Mouse (Mus musculus) regulatory T cell (primary cell): Measurements from ENCODE around the gene Sugct.
"Not testable (repeated sequence)": the region's sequence is repeated elsewhere in the genome, so short reads cannot be mapped to it uniquely, and the experiment has no call there.

Experiments used
- in situ Hi-C: fragments of 300-600 bp; cut with MboI, MseI; formaldehyde crosslinking; loops from one replicate; pipeline ENCODE4 v1.15.1; 2025; ENCODE audit warnings: high pct_unique_total_duplicates

The Sugct gene

DNA sequence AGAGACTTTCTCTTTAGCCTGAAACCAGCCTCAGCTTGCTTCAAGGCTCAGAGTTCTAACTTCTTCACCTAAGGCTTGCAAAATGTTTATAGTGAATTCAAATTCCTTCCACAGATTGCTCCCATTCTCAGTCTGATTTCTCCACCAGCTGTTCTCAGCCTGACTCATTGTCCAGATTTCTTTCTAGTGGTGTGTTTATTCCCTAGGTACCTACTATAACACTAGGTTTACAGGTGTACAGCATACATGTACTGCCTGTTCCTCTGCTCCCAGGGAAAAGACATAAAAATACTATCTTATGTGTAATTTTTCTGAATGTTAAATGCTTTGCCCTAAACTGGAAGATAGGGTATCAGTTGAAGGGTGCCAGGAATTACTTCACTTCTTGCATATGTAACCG, 788.4 kb downstream of the Sugct start:
- in situ Hi-C loops, result no loop called here

DNA sequence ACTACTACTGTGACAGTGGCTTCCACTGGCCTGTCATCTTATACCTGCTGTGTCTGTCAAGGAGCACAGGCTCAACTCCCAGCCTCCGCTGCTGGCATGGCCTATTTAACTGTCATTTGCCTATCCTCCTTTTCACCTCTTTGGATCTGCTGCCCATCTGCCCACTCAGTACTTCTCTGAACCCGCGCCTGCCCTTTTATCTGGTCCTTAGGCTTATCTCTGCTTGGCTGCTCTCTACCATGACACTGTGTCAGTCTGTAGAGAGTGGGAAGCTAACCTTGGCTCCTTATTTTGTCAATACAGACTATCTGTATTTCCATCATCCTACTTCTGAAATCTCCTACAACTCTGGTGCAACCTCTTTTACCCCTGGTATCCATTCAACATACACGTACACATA, 793.9 kb downstream of the Sugct start:
- in situ Hi-C loops, result no loop called here

DNA sequence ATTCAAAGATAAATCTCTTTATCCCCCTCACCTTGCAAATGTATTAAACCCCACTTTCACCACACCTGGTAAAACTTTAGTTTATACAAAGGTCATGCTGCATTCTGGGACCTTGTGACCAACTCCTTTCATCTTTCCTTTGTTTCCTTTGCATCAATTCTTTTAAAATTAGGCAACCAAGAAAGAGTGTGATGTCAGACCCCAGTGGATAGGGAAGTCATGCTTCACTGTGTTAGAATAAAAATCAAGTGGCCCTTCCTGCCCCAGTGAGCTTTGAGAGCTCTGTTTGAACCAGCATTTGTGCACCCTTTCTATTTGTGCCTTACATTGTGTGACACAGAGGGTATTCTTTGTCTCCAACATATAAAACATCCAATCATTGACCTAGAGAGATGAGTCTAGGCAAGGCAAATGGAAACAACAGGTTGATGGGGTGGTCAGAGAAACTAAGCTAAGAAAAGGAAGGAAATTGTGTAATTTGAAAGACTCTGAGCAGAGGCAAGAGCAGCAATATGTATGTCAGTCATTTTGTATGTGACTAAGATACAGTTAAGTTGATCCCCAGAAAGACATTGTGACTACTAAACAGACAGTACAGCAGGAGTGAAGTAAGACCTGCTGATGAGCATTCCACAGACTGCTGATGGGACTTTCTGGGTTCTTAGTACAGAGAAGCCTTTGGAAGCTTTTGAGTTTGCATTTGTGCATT, 797.1 kb downstream of the Sugct start:
- in situ Hi-C loops, result no loop called here

DNA sequence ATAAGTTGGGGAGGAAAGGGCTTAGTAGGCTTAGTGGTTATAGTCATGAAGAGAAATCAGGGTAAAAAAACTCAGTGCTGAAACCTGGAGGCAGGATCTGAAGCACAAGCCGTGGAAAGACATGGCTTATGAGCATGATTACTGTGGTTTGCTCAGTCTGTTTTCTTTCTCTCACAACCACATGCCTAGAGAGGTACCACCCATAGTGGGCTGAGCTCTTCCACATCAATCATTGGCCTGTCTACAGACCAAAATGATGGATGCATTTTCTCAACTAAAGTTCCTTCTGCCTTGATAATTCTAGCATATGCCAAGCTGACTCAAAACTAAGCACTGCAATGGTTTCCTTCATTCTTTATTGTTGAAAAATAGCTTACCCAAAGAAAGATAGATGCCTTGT, 817.3 kb downstream of the Sugct start:
- in situ Hi-C loops, result no loop called here

DNA sequence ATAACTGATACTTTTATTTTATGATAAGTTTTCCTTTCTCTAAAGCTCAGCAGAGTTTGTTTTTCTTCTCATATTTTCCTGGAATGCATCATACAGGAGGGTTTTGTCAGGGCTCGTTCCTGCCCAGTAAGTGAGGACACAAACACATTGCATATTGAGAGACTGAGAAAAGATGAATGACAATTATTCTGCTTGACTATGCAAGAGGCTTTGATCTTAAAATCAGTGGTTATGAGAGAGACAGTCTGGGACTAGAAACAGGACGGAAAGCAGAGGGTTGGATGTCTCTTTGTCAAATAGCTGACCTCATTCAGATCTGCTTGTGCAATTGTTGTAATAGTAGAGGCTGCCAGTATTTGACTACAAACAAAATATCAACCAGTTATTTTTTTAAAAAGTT, 835.4 kb downstream of the Sugct start:
- in situ Hi-C loops, result no loop called here

DNA sequence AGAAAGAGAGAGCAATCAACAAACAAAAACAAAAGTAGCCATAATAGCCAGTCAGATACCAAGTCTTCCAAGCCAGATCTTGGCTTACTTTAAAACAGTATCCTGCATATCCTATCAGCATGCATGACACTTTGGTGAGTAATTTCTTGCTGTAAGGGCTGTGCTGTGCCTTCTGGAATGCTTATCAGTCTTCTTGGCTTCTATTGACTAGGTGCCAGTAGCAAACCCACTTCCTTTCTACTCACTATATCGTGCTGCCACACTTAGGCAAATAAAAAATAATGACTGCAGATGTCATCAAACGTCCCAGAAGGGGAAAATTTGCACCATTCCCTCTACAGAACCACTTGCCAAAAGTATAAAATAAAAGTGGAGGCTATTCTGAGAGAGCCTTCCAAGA, 848.1 kb downstream of the Sugct start:
- in situ Hi-C loops, result no loop called here

DNA sequence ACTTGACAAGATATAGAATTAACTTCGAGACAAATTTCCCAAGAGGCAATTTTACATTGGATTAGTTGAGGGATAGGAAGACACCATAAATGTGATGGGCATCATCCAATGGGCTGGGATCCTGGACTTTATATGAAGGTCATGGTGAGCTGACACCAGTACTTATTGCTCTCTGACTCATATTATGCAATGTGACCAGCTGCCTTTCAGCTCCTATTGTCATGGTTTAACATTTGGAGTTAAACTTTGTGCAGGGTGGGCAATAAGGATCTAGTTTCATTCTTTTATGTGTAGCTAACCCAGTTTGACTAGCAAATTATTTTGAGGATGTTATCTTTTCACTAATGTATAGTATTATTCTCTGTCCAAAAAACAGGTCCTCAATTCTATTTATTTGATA, 854.4 kb downstream of the Sugct start:
- in situ Hi-C loops, result no loop called here

DNA sequence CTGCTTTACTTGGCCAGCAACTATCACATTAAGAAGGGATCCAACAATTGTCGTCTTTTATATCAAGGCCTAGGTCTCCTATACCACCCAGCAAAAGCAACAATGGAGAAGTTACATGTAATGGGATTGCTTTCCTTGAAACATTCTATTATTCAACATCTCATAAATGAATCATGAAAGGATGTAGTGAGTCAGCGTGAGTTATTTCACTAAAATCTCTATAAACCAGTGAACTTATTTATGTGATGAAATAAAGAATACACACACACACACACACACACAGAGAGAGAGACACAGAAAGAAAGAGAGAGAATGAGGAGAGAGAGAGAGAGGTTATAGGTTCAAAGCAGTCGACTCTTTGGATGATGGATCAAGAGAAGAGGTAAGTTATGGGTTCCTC, 856.9 kb downstream of the Sugct start:
- in situ Hi-C loops, result no loop called here

DNA sequence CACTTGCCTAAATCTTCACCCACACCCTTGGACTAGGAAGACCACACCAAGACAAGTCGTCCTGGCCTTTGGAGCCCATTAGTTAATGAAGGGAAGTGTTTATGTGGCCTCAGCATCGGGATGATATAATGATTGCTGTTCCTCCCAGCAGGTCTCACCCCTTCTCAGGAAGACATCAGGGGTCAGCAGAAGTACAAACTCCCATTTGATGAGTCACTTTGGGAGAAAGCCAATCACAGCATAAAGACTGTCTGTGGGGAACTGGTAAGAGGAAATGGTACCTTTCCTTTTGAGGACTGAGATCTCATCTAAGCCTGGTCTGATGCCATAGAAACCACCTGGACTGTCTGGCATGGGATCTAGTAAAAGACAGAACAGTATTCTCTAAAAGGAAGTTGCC, 860.2 kb downstream of the Sugct start:
- in situ Hi-C loops, result no loop called here

DNA sequence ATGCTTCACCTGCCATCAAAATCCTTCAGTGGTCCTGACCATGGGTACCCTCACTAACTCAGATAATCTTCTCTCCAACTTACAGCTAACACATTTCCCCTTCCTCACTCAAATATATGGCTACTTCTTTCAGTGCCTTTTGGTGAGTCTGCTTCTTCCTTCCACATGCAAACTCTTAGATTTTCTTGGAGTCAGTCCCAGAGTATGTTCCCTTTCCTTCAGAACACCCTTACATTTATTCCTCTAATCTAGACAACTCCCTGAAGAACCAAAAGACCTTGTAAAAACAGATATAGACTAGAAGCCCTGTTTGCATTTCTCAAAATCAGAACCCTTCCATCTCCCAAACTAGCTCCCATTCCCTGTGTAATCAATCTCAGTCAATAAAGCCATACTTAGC, 862.3 kb downstream of the Sugct start:
- in situ Hi-C loops, result no loop called here

DNA sequence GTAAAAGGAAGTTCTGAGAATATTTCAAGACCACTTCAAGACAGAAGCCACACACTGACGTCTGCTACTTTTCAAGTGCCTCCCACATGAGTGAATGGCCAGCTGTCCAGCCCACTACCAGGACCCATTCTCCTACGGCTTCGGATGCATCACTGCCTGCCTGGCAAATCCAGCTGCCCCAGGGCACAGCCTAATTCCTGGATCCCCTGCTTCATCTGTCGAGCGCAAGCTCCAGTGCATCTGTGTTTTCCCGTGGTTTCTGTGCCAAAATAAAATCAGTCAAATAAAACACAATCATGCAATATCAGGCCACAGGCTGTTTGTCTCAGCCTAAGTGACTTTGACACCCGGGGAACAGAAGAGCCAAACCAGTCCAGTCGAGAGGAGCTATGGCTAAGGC, 863.5 kb downstream of the Sugct start:
- in situ Hi-C loops, result no loop called here

DNA sequence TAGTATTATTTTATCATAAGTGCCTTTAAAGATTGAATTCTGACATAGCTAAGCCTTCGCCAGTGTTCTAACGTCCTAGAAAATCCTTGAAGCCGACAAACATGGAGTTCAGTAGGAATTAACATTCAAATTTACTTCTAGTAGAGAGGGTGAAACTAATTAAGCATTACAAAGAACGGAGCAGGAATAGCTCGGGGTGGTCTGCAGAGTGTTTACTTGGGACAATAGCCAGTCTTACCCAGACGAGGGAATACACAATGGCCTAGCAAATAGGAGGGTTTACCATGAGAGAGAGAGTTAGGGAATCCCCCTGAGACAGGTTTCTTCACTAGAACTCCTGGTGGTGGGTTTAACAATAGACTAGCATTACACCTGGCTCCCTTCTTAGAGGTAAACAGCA, 865.1 kb downstream of the Sugct start:
- in situ Hi-C loops, result not testable (repeated sequence)

DNA sequence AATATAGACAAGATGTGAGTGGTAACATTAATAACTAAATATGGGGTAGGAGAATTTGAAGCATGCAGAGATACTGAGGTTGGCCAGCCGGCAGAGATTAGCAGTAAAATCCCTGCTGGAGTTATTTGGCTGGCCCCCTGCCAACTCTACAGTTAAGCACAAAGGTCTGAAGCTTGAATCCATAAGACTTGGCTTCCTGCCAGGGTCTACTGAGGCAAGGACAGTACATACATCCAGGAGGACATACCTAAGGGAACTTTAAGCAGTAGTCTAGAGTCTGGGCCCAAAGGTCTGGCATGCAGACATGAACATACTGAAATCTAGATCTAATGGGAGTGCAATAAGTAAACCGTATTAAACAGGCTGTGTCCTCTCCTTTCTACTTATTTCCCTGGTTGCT, 865.8 kb downstream of the Sugct start:
- in situ Hi-C loops, result no loop called here

DNA sequence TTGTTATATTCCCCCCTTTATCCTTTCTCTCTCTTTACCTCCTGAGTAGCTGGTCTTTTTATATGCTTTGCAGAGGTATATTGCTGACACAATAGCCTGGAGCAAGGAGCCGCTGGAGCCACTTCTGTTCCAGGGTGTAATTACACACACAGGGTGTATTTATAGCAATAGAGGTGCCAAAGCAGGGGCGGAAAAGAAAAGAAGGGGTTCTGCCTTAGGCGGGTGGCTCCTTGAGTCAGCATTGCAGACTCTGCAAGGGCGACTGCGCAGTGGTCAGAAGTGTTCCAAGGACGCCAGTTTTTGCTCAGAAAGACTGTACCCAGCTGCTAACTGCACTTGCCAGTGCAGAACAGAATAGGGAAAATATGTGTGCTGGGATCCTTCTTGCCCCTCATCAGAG, 869.7 kb downstream of the Sugct start:
- in situ Hi-C loops, result no loop called here

DNA sequence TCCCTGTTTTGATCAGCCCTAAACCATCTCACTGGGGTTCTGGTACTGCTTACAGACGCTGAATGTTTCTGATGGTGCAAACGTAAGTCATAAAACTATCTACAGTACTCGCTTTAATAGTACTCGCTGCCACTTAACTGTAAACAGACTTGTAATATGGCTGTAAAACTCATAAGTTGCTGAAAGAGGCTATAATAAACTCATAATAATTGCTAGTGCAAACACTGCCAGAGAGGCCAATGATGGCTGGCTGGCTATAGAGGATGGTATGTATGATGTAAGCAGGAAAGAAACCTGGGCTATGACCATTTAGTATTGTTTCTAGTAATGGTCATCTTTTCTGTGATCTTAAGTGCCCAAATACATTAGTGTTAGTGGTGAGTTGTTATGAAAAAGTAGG, 873.6 kb downstream of the Sugct start:
- in situ Hi-C loops, result no loop called here

DNA sequence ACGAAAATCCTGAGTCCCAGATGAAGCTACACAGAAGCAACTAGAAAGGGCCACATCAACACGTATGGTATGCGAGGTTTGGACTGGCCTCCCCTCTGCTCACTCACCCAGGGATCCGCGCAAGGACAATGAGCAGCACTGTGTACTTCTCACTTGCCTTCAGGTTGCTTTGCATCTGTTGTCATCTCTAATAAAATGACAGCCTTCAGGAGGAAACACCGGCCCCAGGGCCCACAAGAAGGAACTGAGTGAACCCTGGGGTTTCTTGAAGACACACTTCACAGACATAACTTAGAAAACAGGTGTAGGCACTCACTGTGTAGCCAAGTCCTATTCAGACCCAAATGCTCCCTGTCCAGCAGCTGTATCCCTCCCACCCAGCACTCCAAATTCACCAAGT, 877.9 kb downstream of the Sugct start:
- in situ Hi-C loops, result no loop called here

DNA sequence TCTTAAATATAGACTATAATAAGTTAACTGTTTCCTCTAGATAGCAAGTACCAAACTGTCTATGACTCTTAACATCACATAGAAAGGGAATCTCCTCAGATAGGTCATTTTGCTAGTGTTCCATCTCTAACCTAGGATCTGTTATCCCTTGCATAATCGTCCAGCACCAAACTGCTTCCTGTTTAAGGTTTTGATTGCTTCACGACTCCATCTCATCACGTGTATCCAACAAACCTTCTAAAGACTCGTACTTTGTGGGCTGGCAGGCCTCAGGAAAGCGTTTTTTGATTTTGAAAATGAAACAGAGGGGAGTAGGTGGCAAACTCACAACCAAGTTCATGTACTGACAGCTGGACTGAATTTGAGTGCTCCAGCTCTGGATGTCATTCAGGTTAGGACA, 878.6 kb downstream of the Sugct start:
- in situ Hi-C loops, result no loop called here

DNA sequence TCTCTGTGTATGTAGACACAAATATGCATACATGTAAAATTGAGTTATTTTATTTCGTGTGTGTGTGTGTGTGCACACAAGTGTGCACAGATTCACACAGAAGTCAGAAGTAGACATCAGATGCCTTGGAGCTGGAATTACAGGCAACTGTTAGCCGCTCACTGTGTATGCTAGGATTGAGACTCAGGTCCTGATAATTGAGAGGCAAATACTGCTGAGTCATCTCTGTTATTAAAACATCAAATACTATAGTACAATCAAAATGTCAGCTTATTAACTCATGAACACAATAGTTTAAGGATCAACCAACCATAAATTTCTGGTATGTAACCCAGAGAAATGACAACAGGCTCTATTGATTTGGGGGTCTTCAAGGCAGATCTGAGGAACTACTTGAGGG, 883.1 kb downstream of the Sugct start:
- in situ Hi-C loops, result no loop called here
